Mouse (Mus musculus): ENCODE measurements around the gene Mtx2. TPM values are rescaled to one million over a fixed set of nuclear protein-coding genes. Genes with fewer than 3 reads are reported as not detected.

Gene Mtx2
- polyA plus RNA-seq, 1 experiment, result 66.8 TPM

DNA sequence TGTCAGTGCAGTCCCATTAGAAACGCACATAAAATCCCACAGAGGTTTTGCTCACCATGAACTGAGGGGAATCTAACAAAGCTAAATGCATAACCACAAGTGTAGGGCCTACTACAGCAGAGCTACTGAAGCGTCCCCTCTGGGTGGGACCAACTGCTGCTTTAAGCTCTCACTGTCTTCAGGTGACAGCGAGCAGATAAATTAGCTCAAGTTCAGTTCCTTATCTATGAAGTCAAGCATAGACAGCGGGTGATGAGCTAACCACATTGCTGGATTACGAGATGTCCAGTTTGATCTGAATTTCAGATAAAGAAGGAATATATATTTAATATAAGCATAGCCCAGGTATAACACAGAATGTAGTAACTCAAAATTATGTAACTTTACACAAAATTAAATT lies 66.3 kb downstream of the Mtx2 start:
- no peak for DNase-seq
- Histone ChIP-seq H3K4me1 (ENCODE audit: control insufficient read depth, insufficient read depth, low read length) (no peaks in the 10 kb centered on the region), H3K36me3 (ENCODE audit: control insufficient read depth, insufficient read depth, low read length) (no peaks in the 10 kb centered on the region), H3K4me3 (ENCODE audit: insufficient read depth, low read depth, low read length) (no peak overlapping the region), H3K27ac (ENCODE audit: insufficient read depth, low read depth, low read length) (no peak overlapping the region), H3K27me3 (replicated peaks; ENCODE audit: control insufficient read depth, insufficient read depth, low read length) (no peaks in the 10 kb centered on the region)
- 87% methylated on average over 5 of the region's 5 CpGs for WGBS
- TF ChIP-seq POLR2A (IDR thresholded peaks at IDR 0.05; ENCODE audit: low read depth, low read length) (no peak), CTCF (conservative IDR thresholded peaks at IDR 0.05; ENCODE audit: insufficient read depth, insufficient read length, low read depth, low read length) (no peak)

DNA sequence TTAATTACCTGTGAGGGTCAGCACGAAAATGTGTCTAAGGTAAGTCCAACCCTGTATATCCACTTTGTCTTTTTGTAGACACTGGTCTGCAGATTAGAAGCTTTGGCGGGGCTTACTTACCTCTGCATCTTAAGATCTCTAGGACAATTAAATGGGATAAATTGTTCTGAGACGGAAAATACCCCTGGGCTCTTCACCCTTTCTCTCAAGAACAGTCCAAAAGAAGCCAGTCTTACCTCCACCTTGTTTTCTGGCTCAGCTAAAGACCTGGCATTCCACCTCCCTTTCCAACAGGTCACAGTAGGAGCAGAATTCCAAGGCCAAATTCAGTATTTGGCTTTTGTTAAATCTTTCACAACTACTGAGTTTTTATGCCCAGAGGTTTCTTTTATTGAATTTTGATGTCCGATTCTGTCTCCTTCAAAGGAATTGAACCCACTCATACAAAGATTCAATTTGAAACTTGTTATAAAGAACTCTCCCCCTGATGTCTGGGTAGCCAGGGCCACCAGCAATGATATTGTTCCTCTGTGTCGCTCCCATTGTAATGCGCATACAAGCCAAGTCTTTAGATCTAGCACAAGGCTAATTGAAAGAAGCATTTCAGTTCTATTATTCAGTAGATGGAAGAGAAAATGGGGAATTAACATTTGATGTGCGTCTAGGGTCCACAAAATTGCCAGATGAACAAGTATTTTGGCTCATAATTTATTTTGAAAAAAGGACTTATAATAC lies 67.4 kb downstream of the Mtx2 start:
- H3K27me3 ChIP-seq (replicated peaks; ENCODE audit: control insufficient read depth, insufficient read depth, low read length), result no peaks in the 10 kb centered on the region
- TF ChIP-seq POLR2A (IDR thresholded peaks at IDR 0.05; ENCODE audit: low read depth, low read length) (no peak), CTCF (conservative IDR thresholded peaks at IDR 0.05; ENCODE audit: insufficient read depth, insufficient read length, low read depth, low read length) (no peak)
- H3K27ac ChIP-seq (ENCODE audit: insufficient read depth, low read depth, low read length), result no peak overlapping the region
- no peaks in the 10 kb centered on the region for H3K4me1 ChIP-seq (ENCODE audit: control insufficient read depth, insufficient read depth, low read length)
- H3K36me3 ChIP-seq (ENCODE audit: control insufficient read depth, insufficient read depth, low read length), result no peaks in the 10 kb centered on the region
- 93% methylated on average over 7 of the region's 7 CpGs for WGBS
- H3K4me3 ChIP-seq (ENCODE audit: insufficient read depth, low read depth, low read length), result no peak overlapping the region
- no peak for DNase-seq

DNA sequence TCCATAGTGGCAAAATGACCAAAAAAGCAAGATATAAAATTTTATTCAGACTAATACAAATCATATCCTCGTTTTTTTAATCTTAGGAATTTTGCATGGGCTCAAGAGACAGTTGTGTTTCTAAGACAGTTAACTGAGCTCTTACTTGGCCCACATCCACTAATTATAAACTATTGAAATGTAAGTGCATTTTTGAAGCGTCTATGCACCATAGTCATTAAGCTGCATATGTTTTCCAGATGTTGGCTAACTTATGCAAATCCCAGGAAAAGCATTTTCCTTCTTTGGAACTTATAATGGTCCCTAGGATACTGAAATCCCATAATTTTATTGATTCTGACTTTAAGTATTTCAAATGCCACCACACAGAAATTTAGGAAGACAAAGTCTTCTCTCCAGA lies 68.5 kb downstream of the Mtx2 start:
- no peaks in the 10 kb centered on the region for H3K36me3 ChIP-seq (ENCODE audit: control insufficient read depth, insufficient read depth, low read length)
- H3K27ac ChIP-seq (ENCODE audit: insufficient read depth, low read depth, low read length), result no peak overlapping the region
- no peak overlapping the region for H3K4me3 ChIP-seq (ENCODE audit: insufficient read depth, low read depth, low read length)
- DNase-seq, result no peak
- no peaks in the 10 kb centered on the region for H3K4me1 ChIP-seq (ENCODE audit: control insufficient read depth, insufficient read depth, low read length)
- TF ChIP-seq CTCF (conservative IDR thresholded peaks at IDR 0.05; ENCODE audit: insufficient read depth, insufficient read length, low read depth, low read length) (no peak), POLR2A (IDR thresholded peaks at IDR 0.05; ENCODE audit: low read depth, low read length) (no peak)
- H3K27me3 ChIP-seq (replicated peaks; ENCODE audit: control insufficient read depth, insufficient read depth, low read length), result no peaks in the 10 kb centered on the region
- 69% methylated on average over 2 of the region's 2 CpGs for WGBS

DNA sequence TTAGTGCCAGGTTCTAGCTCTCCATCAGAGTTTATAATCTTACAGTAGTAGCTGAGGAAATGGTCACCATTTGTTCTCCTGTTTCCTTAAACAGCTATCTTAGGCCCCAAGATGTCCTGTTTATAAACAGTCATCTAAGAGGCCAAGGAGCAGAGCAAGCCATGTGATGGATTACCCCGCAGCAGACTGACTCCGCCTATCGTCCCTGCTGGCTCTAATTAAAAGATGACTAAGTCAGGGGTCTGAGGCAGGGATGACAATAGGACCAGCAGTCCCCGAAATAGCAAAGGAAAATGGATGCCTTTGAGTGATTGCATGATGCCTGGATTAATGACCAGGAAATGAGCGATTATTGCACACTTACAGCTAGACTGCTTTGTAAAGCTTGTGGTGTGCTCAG lies 74.4 kb downstream of the Mtx2 start:
- H3K27me3 ChIP-seq (replicated peaks; ENCODE audit: control insufficient read depth, insufficient read depth, low read length), result no peaks in the 10 kb centered on the region
- TF ChIP-seq CTCF (conservative IDR thresholded peaks at IDR 0.05; ENCODE audit: insufficient read depth, insufficient read length, low read depth, low read length) (no peak), POLR2A (IDR thresholded peaks at IDR 0.05; ENCODE audit: low read depth, low read length) (no peak)
- DNase-seq, result peak; percentile 20
- no peak overlapping the region for H3K4me3 ChIP-seq (ENCODE audit: insufficient read depth, low read depth, low read length)
- no peak overlapping the region for H3K27ac ChIP-seq (ENCODE audit: insufficient read depth, low read depth, low read length)
- H3K4me1 ChIP-seq (ENCODE audit: control insufficient read depth, insufficient read depth, low read length), result no peaks in the 10 kb centered on the region
- H3K36me3 ChIP-seq (ENCODE audit: control insufficient read depth, insufficient read depth, low read length), result no peaks in the 10 kb centered on the region
- 30% methylated on average over 5 of the region's 5 CpGs for WGBS

DNA sequence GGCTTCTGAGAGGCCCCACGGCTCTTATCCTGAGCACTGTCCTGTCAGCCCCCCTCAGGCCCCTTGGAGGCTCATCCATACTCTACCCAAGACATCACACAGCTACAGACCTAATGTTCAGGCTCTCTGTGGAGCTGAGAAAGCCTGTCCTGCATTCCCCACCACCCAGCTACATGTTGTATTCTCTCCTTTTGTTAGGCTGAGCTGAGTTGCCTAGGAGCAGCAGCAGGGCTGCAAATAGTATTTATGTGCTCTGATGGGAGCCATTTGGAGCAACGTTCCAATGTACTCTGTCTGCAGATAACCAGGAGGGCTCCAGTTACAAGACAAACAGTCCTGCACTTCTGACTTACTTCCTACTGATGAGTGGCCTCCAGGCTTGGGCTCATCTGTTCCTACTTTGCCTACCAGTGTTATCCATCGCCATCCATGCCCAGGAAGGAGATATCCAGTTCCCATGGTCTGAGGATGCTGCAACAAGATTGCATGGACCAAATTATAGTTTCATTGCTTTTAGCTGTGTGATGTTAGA lies 76.2 kb downstream of the Mtx2 start:
- TF ChIP-seq POLR2A (IDR thresholded peaks at IDR 0.05; ENCODE audit: low read depth, low read length) (no peak), CTCF (conservative IDR thresholded peaks at IDR 0.05; ENCODE audit: insufficient read depth, insufficient read length, low read depth, low read length) (no peak)
- H3K27me3 ChIP-seq (replicated peaks; ENCODE audit: control insufficient read depth, insufficient read depth, low read length), result no peaks in the 10 kb centered on the region
- H3K36me3 ChIP-seq (ENCODE audit: control insufficient read depth, insufficient read depth, low read length), result no peaks in the 10 kb centered on the region
- no peaks in the 10 kb centered on the region for H3K4me1 ChIP-seq (ENCODE audit: control insufficient read depth, insufficient read depth, low read length)
- no peak for DNase-seq
- no peak overlapping the region for H3K27ac ChIP-seq (ENCODE audit: insufficient read depth, low read depth, low read length)
- no peak overlapping the region for H3K4me3 ChIP-seq (ENCODE audit: insufficient read depth, low read depth, low read length)
- WGBS, result 50% methylated on average over 3 of the region's 3 CpGs

DNA sequence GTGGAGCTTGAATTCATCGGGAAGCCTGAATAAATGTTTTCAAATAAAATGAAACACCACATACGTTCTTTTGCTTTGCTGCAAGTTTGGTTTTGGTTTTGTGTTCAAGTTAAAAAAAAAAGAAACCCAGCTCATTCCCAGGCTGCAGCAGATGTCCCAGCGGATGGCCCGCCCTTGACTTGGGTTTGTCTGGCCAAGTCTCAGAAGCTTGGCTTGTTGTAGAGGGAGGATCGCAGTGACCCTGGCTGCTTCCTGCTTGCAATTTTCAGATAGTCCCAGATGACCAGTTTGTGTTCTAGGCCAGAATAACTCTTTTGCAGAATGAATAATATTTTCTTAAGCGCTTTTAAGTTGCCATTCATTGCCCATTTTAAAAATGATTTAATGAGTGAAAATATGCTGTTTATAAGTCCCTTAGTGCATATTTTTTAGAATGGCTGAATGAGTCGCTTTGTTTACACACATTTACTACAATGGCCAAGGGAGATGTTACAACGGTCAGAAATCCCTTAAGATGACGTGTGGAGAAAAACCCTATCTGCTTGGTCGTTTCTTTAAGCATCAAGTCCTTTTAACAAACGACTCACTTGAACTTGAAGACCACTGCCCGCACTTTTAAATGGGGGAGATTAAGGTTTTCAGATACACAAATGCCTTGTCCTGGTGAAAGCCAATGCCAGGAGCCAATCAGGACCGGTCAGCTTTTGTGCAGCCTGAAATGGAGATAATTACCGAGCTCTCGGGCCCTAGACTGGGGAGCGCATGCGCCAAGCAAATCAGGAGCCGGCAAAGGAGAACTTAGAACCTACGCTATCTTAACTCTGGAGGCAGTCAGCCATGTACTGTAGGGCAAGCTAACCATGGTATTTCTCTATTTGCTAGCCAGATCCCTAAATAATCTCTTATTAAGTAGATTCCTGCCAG lies 82.0 kb downstream of the Mtx2 start:
- H3K36me3 ChIP-seq (ENCODE audit: control insufficient read depth, insufficient read depth, low read length), result no peaks in the 10 kb centered on the region
- TF ChIP-seq POLR2A (IDR thresholded peaks at IDR 0.05; ENCODE audit: low read depth, low read length), result no peak
- no peak for TF ChIP-seq CTCF (conservative IDR thresholded peaks at IDR 0.05; ENCODE audit: insufficient read depth, insufficient read length, low read depth, low read length)
- WGBS, result 64% methylated on average over 19 of the region's 19 CpGs
- H3K4me1 ChIP-seq (ENCODE audit: control insufficient read depth, insufficient read depth, low read length), result no peaks in the 10 kb centered on the region
- no peak overlapping the region for H3K4me3 ChIP-seq (ENCODE audit: insufficient read depth, low read depth, low read length)
- no peaks in the 10 kb centered on the region for H3K27me3 ChIP-seq (replicated peaks; ENCODE audit: control insufficient read depth, insufficient read depth, low read length)
- no peak overlapping the region for H3K27ac ChIP-seq (ENCODE audit: insufficient read depth, low read depth, low read length)
- peak; percentile 76 for DNase-seq

DNA sequence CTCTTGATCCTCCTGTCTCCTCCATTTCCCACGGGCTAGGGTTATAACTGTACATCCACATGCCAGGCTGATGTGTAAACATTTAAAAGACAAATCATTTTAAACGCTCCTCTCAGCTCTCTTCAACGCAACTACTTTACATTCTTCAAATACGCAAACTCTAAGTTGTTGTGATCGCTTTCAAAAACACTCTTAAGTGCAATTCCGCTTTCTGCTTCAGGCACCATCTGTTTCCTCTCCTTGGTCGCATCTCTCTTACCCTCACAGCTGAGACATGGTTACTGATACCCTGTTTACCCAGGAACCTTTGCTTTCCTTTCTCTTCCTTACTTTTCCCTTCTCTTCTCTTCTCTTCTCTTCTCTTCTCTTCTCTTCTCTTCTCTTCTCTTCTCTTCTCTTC lies 86.4 kb downstream of the Mtx2 start:
- 66% methylated on average over 7 of the region's 7 CpGs for WGBS
- no peak overlapping the region for H3K4me3 ChIP-seq (ENCODE audit: insufficient read depth, low read depth, low read length)
- no peak for DNase-seq
- H3K36me3 ChIP-seq (ENCODE audit: control insufficient read depth, insufficient read depth, low read length), result no peaks in the 10 kb centered on the region
- H3K27me3 ChIP-seq (replicated peaks; ENCODE audit: control insufficient read depth, insufficient read depth, low read length), result no peaks in the 10 kb centered on the region
- no peaks in the 10 kb centered on the region for H3K4me1 ChIP-seq (ENCODE audit: control insufficient read depth, insufficient read depth, low read length)
- TF ChIP-seq POLR2A (IDR thresholded peaks at IDR 0.05; ENCODE audit: low read depth, low read length), result no peak
- no peak for TF ChIP-seq CTCF (conservative IDR thresholded peaks at IDR 0.05; ENCODE audit: insufficient read depth, insufficient read length, low read depth, low read length)
- H3K27ac ChIP-seq (ENCODE audit: insufficient read depth, low read depth, low read length), result no peak overlapping the region

Data from kidney, adult 2 months (tissue).